Comparison of ENCODE assay signal across 31 mouse cellular contexts in the genomic region with DNA sequence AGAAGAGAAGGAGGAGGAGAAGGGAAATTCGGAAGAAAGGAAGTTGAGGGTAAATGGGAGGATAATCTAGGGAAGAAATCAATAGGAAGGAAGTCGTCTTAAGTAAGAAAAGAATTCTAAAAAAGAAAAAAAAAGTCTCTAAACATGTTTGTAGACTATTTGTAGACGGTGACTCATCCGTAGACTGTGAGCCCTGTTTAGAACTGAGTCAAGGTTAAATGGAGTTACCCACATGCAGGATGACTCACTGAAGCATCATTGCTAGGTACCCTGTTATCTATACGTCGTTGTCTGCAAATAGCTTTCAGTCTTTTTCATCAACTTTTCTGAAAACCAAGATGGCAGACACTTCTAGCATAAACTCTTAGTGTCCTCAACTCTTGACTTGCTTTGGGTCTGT.
DNase-seq lines count a peak whose midpoint lies in the region; ATAC-seq and TF ChIP-seq lines count a peak whose summit lies in the region.
"Had no signal": no experiment of that assay in that cellular context is flagged by ENCODE, and none has a peak within 500 bp of the region (broad histone marks: within the 10 kb centered on the region; RNA-seq: fewer than 3 reads in every experiment).

No protein-coding gene starts in this region.

- ATAC-seq in neural tube, embryonic 15.5 days (ENCODE audit: low FRiP score): no peak
- no peak for ATAC-seq in intestine, embryonic 16.5 days
- ATAC-seq: activated CD4-positive, CD25-positive, alpha-beta regulatory T cell, adult 4 months; CD4-positive, CD25-positive, alpha-beta regulatory T cell, adult 4 months; forebrain, embryonic 14.5 days; hindbrain, embryonic 16.5 days; intestine, embryonic 15.5 days had no signal

- H3ac ChIP-seq in C2C12 (ENCODE audit: control insufficient read depth, insufficient read length, low read depth) (no peak overlapping the region), myocyte (ENCODE audit: control insufficient read depth, insufficient read length) (no peak overlapping the region)

- H3K36me3 ChIP-seq in C2C12 (ENCODE audit: control insufficient read depth, insufficient read depth) (no peaks in the 10 kb centered on the region), myocyte (ENCODE audit: control insufficient read depth, insufficient read depth) (no peaks in the 10 kb centered on the region)
- H3K36me3 ChIP-seq in neural tube, embryonic 15.5 days: no peaks in the 10 kb centered on the region
- no peaks in the 10 kb centered on the region for H3K36me3 ChIP-seq in intestine, embryonic 16.5 days (ENCODE audit: control insufficient read depth, insufficient read depth, low read length)
- H3K36me3 ChIP-seq: embryonic facial prominence, embryonic 12.5 days; embryonic facial prominence, embryonic 15.5 days; heart, embryonic 12.5 days; heart, embryonic 15.5 days; hindbrain, embryonic 10.5 days; hindbrain, embryonic 13.5 days; intestine, embryonic 15.5 days had no signal

- no peaks in the 10 kb centered on the region for H3K79me3 ChIP-seq in C2C12 (ENCODE audit: low read depth)

- TF ChIP-seq CTCF in C2C12 (IDR thresholded peaks at IDR 0.05; ENCODE audit: control insufficient read depth, insufficient read depth, insufficient read length): no peak

- WGBS in neural tube, embryonic 15.5 days: 92% methylated on average over 6 of the region's 6 CpGs
- WGBS in intestine, embryonic 16.5 days: 74% methylated on average over 6 of the region's 6 CpGs

- H3K4me3 ChIP-seq in C2C12 (ENCODE audit: insufficient read depth, poor library complexity, severe bottlenecking) (no peak overlapping the region), myocyte (no peak overlapping the region)
- no peak overlapping the region for H3K4me3 ChIP-seq in neural tube, embryonic 15.5 days (replicated peaks)
- no peak overlapping the region for H3K4me3 ChIP-seq in intestine, embryonic 16.5 days (ENCODE audit: low read length)
- H3K4me3 ChIP-seq: embryonic facial prominence, embryonic 12.5 days; embryonic facial prominence, embryonic 15.5 days; gastrocnemius, adult 2 months; heart, embryonic 12.5 days; heart, embryonic 15.5 days; hindbrain, embryonic 10.5 days; hindbrain, embryonic 13.5 days; intestine, embryonic 15.5 days had no signal

- no peak overlapping the region for H3K27ac ChIP-seq in neural tube, embryonic 15.5 days (replicated peaks)
- no peak overlapping the region for H3K27ac ChIP-seq in intestine, embryonic 16.5 days (ENCODE audit: low read length)
- H3K27ac ChIP-seq: embryonic facial prominence, embryonic 12.5 days; embryonic facial prominence, embryonic 15.5 days; gastrocnemius, adult 2 months; heart, embryonic 15.5 days; hindbrain, embryonic 10.5 days; hindbrain, embryonic 13.5 days; intestine, embryonic 15.5 days had no signal

- no peaks in the 10 kb centered on the region for H3K79me2 ChIP-seq in C2C12 (ENCODE audit: control insufficient read depth, insufficient read depth)
- no peaks in the 10 kb centered on the region for H3K79me2 ChIP-seq in myocyte (ENCODE audit: control insufficient read depth, insufficient read depth)

- no peak for TF ChIP-seq POLR2A in myocyte (IDR thresholded peaks at IDR 0.05; ENCODE audit: insufficient read length, low read depth)

- H3K4me1 ChIP-seq in neural tube, embryonic 15.5 days: peaks cover 2% of the 10 kb centered on the region; the same call in 1 of the 2 replicates
- no peaks in the 10 kb centered on the region for H3K4me1 ChIP-seq in intestine, embryonic 16.5 days (ENCODE audit: control insufficient read depth, insufficient read depth, low read length)
- H3K4me1 ChIP-seq: embryonic facial prominence, embryonic 12.5 days; embryonic facial prominence, embryonic 15.5 days; hindbrain, embryonic 10.5 days; intestine, embryonic 15.5 days had no signal

- H3K9me3 ChIP-seq in neural tube, embryonic 15.5 days (replicated peaks): no peaks in the 10 kb centered on the region
- no peaks in the 10 kb centered on the region for H3K9me3 ChIP-seq in intestine, embryonic 16.5 days (ENCODE audit: control insufficient read depth, low read length)
- H3K9me3 ChIP-seq: embryonic facial prominence, embryonic 12.5 days; embryonic facial prominence, embryonic 15.5 days; heart, embryonic 12.5 days; heart, embryonic 15.5 days; hindbrain, embryonic 10.5 days; hindbrain, embryonic 13.5 days; intestine, embryonic 15.5 days had no signal

- H3K27me3 ChIP-seq in C2C12 (ENCODE audit: control insufficient read depth, insufficient read depth, insufficient read length): no peaks in the 10 kb centered on the region
- H3K27me3 ChIP-seq in myocyte (ENCODE audit: control insufficient read depth, insufficient read depth, insufficient read length): no peaks in the 10 kb centered on the region
- no peaks in the 10 kb centered on the region for H3K27me3 ChIP-seq in neural tube, embryonic 15.5 days (replicated peaks)
- H3K27me3 ChIP-seq in intestine, embryonic 16.5 days (replicated peaks; ENCODE audit: control insufficient read depth, insufficient read depth, low read length): no peaks in the 10 kb centered on the region
- H3K27me3 ChIP-seq: embryonic facial prominence, embryonic 12.5 days; embryonic facial prominence, embryonic 15.5 days; heart, embryonic 12.5 days; heart, embryonic 15.5 days; hindbrain, embryonic 13.5 days; intestine, embryonic 15.5 days had no signal

- peak; percentile 26 for DNase-seq in right cerebral cortex, adult 18-20 months
- DNase-seq in right cerebral cortex, postnatal 4 days: no peak
- peak; percentile 35 for DNase-seq in NIH3T3 (ENCODE audit: low read depth)
- DNase-seq in cerebellum, postnatal 10 days: no peak
- DNase-seq: adrenal gland, postnatal 10 days; adrenal gland, postnatal 36 days; B cell, adult 2 months; cerebellum, adult 11-12 months; cerebellum, adult 8-10 months; cerebellum, postnatal 14 days; gastrocnemius, adult 2 months; gastrocnemius, postnatal 14 days; heart, adult 18-20 months; heart, postnatal 10 days; heart, postnatal 36 days; kidney, adult 18-20 months had no signal

- no peak overlapping the region for H3K9ac ChIP-seq in neural tube, embryonic 15.5 days (replicated peaks)
- no peak overlapping the region for H3K9ac ChIP-seq in intestine, embryonic 16.5 days (ENCODE audit: low read depth, low read length)
- H3K9ac ChIP-seq: embryonic facial prominence, embryonic 12.5 days; embryonic facial prominence, embryonic 15.5 days; heart, embryonic 12.5 days; heart, embryonic 15.5 days; hindbrain, embryonic 13.5 days; intestine, embryonic 15.5 days had no signal

- H3K4me2 ChIP-seq in myocyte (ENCODE audit: low read depth): peak overlapping the region; percentile 3
- no peak overlapping the region for H3K4me2 ChIP-seq in neural tube, embryonic 15.5 days
- H3K4me2 ChIP-seq in intestine, embryonic 16.5 days (ENCODE audit: low read depth, low read length): no peak overlapping the region
- H3K4me2 ChIP-seq: embryonic facial prominence, embryonic 12.5 days; embryonic facial prominence, embryonic 15.5 days; heart, embryonic 12.5 days; heart, embryonic 15.5 days; hindbrain, embryonic 13.5 days; intestine, embryonic 15.5 days had no signal

TF ChIP-seq in C2C12, 6 proteins besides CTCF, POLR2A, EP300 and RAD21:
- no peak for TF ChIP-seq CEBPB (IDR thresholded peaks at IDR 0.05; ENCODE audit: low read depth)
- no peak for TF ChIP-seq MYOD1 (IDR thresholded peaks at IDR 0.05; ENCODE audit: control insufficient read depth, insufficient read length, low read depth)
- peak; percentile 76 for TF ChIP-seq FOSL1 (IDR thresholded peaks at IDR 0.05; ENCODE audit: insufficient read depth, low read length, poor library complexity, severe bottlenecking)
TF ChIP-seq in C2C12: peak in this region for 1.

TF ChIP-seq in myocyte, 11 proteins besides CTCF, POLR2A, EP300 and RAD21:
- TF ChIP-seq MAX (IDR thresholded peaks at IDR 0.05; ENCODE audit: low read depth) (no peak), CEBPB (IDR thresholded peaks at IDR 0.05; ENCODE audit: insufficient read depth, poor library complexity, severe bottlenecking) (0 out of 2 replicates have a peak, but pooled peaks have one; percentile 25), E2F4 (IDR thresholded peaks at IDR 0.05; ENCODE audit: insufficient read depth) (no peak), POLR2AphosphoS2 (IDR thresholded peaks at IDR 0.05; ENCODE audit: insufficient read length, low read depth) (no peak)

Comparison
In these comparisons a context has a peak if more than half of its experiments do, and no peak if none do; other contexts are left out.
1. DNase-seq: peak in right cerebral cortex, adult 18-20 months (single experiment) and NIH3T3 (single experiment); none in right cerebral cortex, postnatal 4 days (single experiment) and cerebellum, postnatal 10 days (0 of 2).